8 mouse cellular contexts compared by ENCODE assay signal in genomic region chr8:106937081-106937800, GRCm38 (mm10). TPM values are rescaled to one million over a fixed set of nuclear protein-coding genes. Genes with fewer than 3 reads are reported as not detected.
DNase-seq lines count a peak whose midpoint lies in the region; ATAC-seq and TF ChIP-seq lines count a peak whose summit lies in the region.

No protein-coding gene starts in this region.

- peak overlapping the region; percentile 94; the same call in 1 of the 2 replicates for H3K27ac ChIP-seq in lung, embryonic 15.5 days
- H3K27ac ChIP-seq in embryonic facial prominence, embryonic 10.5 days (replicated peaks), result no peak overlapping the region
- H3K27ac ChIP-seq in intestine, embryonic 16.5 days (ENCODE audit: low read length), result no peak overlapping the region
- H3K27ac ChIP-seq in olfactory bulb, adult 2 months (ENCODE audit: insufficient read depth, low read depth, low read length), result no peak overlapping the region

- no peak for ATAC-seq in lung, embryonic 15.5 days (ENCODE audit: borderline replicate concordance, extremely low read depth, low FRiP score, low TSS enrichment)
- no peak for ATAC-seq in intestine, embryonic 16.5 days
- no peak for ATAC-seq in cerebellum, adult (ENCODE audit: insufficient number of reproducible peaks, low FRiP score, low TSS enrichment)

- peaks cover 30% of the 10 kb centered on the region for H3K4me1 ChIP-seq in lung, embryonic 15.5 days
- peaks cover 38% of the 10 kb centered on the region for H3K4me1 ChIP-seq in embryonic facial prominence, embryonic 10.5 days
- peaks cover 20% of the 10 kb centered on the region for H3K4me1 ChIP-seq in intestine, embryonic 16.5 days (ENCODE audit: control insufficient read depth, insufficient read depth, low read length)
- peaks cover 6% of the 10 kb centered on the region for H3K4me1 ChIP-seq in olfactory bulb, adult 2 months (ENCODE audit: control insufficient read depth, insufficient read depth, low read length)

- peak overlapping the region; percentile 69 for H3K4me2 ChIP-seq in lung, embryonic 15.5 days
- H3K4me2 ChIP-seq in intestine, embryonic 16.5 days (ENCODE audit: low read depth, low read length), result peak overlapping the region; percentile 90

- peak overlapping the region; percentile 88 for H3K4me3 ChIP-seq in lung, embryonic 15.5 days
- H3K4me3 ChIP-seq in embryonic facial prominence, embryonic 10.5 days, result peak overlapping the region; percentile 95
- peak overlapping the region; percentile 95 for H3K4me3 ChIP-seq in intestine, embryonic 16.5 days (ENCODE audit: low read length)
- peak overlapping the region; percentile 57 for H3K4me3 ChIP-seq in olfactory bulb, adult 2 months (ENCODE audit: insufficient read depth, low read depth, low read length)

- no peak for TF ChIP-seq CTCF in olfactory bulb, adult 2 months (IDR thresholded peaks at IDR 0.05; ENCODE audit: insufficient read depth, low read depth, low read length)

- no peak for DNase-seq in lung, postnatal 10 days
- DNase-seq in embryonic facial prominence, embryonic 10.5 days (ENCODE audit: low spot score), result no peak
- no peak for DNase-seq in frontal cortex, postnatal 36 days (ENCODE audit: low spot score in 2 of 2)
- no peak for DNase-seq in gastrocnemius, adult 18-20 months (ENCODE audit: low spot score)

- TF ChIP-seq POLR2A in olfactory bulb, adult 2 months (IDR thresholded peaks at IDR 0.05; ENCODE audit: insufficient read depth, low read depth, low read length), result no peak

- H3K36me3 ChIP-seq in lung, embryonic 15.5 days, result no peaks in the 10 kb centered on the region
- H3K36me3 ChIP-seq in embryonic facial prominence, embryonic 10.5 days (replicated peaks), result 0 out of 2 replicates have a peak, but pooled peaks cover 3% of the 10 kb centered on the region
- H3K36me3 ChIP-seq in intestine, embryonic 16.5 days (ENCODE audit: control insufficient read depth, insufficient read depth, low read length), result no peaks in the 10 kb centered on the region

- peak overlapping the region; percentile 91 for H3K9ac ChIP-seq in lung, embryonic 15.5 days
- peak overlapping the region; percentile 94 for H3K9ac ChIP-seq in intestine, embryonic 16.5 days (ENCODE audit: low read depth, low read length)

- WGBS in lung, embryonic 15.5 days, result 26% methylated on average over 14 of the region's 14 CpGs
- WGBS in embryonic facial prominence, embryonic 10.5 days, result 52% methylated on average over 14 of the region's 14 CpGs
- 23% methylated on average over 14 of the region's 14 CpGs for WGBS in intestine, embryonic 16.5 days
- WGBS in olfactory bulb, adult 2 months, result 40% methylated on average over 14 of the region's 14 CpGs

- H3K9me3 ChIP-seq in lung, embryonic 15.5 days, result no peaks in the 10 kb centered on the region
- H3K9me3 ChIP-seq in embryonic facial prominence, embryonic 10.5 days, result no peaks in the 10 kb centered on the region
- H3K9me3 ChIP-seq in intestine, embryonic 16.5 days (ENCODE audit: control insufficient read depth, low read length), result no peaks in the 10 kb centered on the region

- H3K27me3 ChIP-seq in lung, embryonic 15.5 days, result no peaks in the 10 kb centered on the region
- peaks cover 15% of the 10 kb centered on the region for H3K27me3 ChIP-seq in embryonic facial prominence, embryonic 10.5 days (replicated peaks; ENCODE audit: low read depth, poor library complexity, severe bottlenecking)
- H3K27me3 ChIP-seq in intestine, embryonic 16.5 days (replicated peaks; ENCODE audit: control insufficient read depth, insufficient read depth, low read length), result no peaks in the 10 kb centered on the region

RNA-seq across cellular contexts. Expression of gene Sntb2, which starts 1.7 kb away (rescaled TPM):
- 17.2 and 17.8 TPM in 2 replicates for polyA plus RNA-seq in lung, embryonic 15.5 days (2015; fragmentation: Nextera tagmentation; extraction: Ambion mirVana)
- polyA plus RNA-seq in embryonic facial prominence, embryonic 10.5 days (2016; fragmentation: Nextera tagmentation; extraction: Ambion mirVana), result 11.6 and 12.3 TPM in 2 replicates
- 8.5 and 9.1 TPM in 2 replicates for polyA plus RNA-seq in intestine, embryonic 16.5 days (2015; fragmentation: Nextera tagmentation; extraction: Ambion mirVana)
- not detected in 2 replicates for polyA plus RNA-seq in olfactory bulb, adult 2 months (2012; ENCODE audit: insufficient read depth, insufficient read length, low replicate concordance, missing spikeins)
- total RNA-seq in gastrocnemius, adult 18-20 months (2021), result 1 to 10 TPM; 4.1 to 4.2 TPM

RNA-seq across cellular contexts. Expression of gene Utp4, which starts 43.8 kb away (rescaled TPM):
- 66.5 and 68.6 TPM in 2 replicates for polyA plus RNA-seq in lung, embryonic 15.5 days (2015; fragmentation: Nextera tagmentation; extraction: Ambion mirVana)
- 100 and 103 TPM in 2 replicates for polyA plus RNA-seq in embryonic facial prominence, embryonic 10.5 days (2016; fragmentation: Nextera tagmentation; extraction: Ambion mirVana)
- 56.6 and 66.6 TPM in 2 replicates for polyA plus RNA-seq in intestine, embryonic 16.5 days (2015; fragmentation: Nextera tagmentation; extraction: Ambion mirVana)
- not detected in 2 replicates for polyA plus RNA-seq in olfactory bulb, adult 2 months (2012; ENCODE audit: insufficient read depth, insufficient read length, low replicate concordance, missing spikeins)
- 10 to 100 TPM; 20.7 to 21.8 TPM for total RNA-seq in gastrocnemius, adult 18-20 months (2021)

Comparison
In these comparisons a context has a peak if more than half of its experiments do, and no peak if none do; other contexts are left out.
1. RNA of gene Utp4, which starts 43.8 kb away (polyA plus RNA-seq): 100 to 103 TPM in embryonic facial prominence, embryonic 10.5 days, 66.5 to 68.6 TPM in lung, embryonic 15.5 days and 56.6 to 66.6 TPM in intestine, embryonic 16.5 days; not detected in olfactory bulb, adult 2 months; every median in the first group is over 10 times any median in the second.
2. Peak in every context shown above with its lines, with median percentiles within 50 percentile points of each other: H3K4me3 ChIP-seq.